Mouse (Mus musculus) forebrain, embryonic 13.5 days (tissue): ENCODE results near the gene 9530003J23Rik. TPM values are rescaled to one million over a fixed set of nuclear protein-coding genes. Genes with fewer than 3 reads are reported as not detected.
"Not testable (repeated sequence)": the region's sequence is repeated elsewhere in the genome, so short reads cannot be mapped to it uniquely, and the experiment has no call there.

Source experiments
- ATAC-seq: fragments of 200-750 bp; cut with Nextera tagmentation; 2 replicates; pipeline ENCODE4 v1.8.0; 2017
- H3K27ac ChIP-seq: fragments of 300-500 bp; sonication (generic); 2 replicates; pipeline ENCODE4 v1.5.1; 2015; ENCODE audit warnings: inconsistent platforms, mild to moderate bottlenecking, moderate library complexity
- H3K27me3 ChIP-seq: fragments of 300-500 bp; sonication (generic); 2 replicates; pipeline ENCODE4 v1.6.1; 2015; ENCODE audit warnings: mild to moderate bottlenecking, inconsistent platforms
- H3K36me3 ChIP-seq: fragments of 300-500 bp; sonication (generic); 2 replicates; pipeline ENCODE4 v1.6.1; 2015; ENCODE audit warnings: mild to moderate bottlenecking, inconsistent platforms; ENCODE audit not compliant: poor library complexity, severe bottlenecking
- H3K4me1 ChIP-seq: fragments of 300-500 bp; sonication (generic); 2 replicates; pipeline ENCODE4 v1.6.1; 2015; ENCODE audit warnings: inconsistent platforms
- H3K4me2 ChIP-seq: fragments of 300-500 bp; sonication (generic); 2 replicates; pipeline ENCODE4 v1.6.1; 2015; ENCODE audit warnings: inconsistent platforms, mild to moderate bottlenecking, moderate library complexity
- H3K4me3 ChIP-seq: fragments of 300-500 bp; sonication (generic); 2 replicates; pipeline ENCODE4 v1.5.1; 2015; ENCODE audit warnings: mild to moderate bottlenecking, inconsistent platforms
- H3K9ac ChIP-seq: fragments of 300-500 bp; sonication (generic); 2 replicates; pipeline ENCODE4 v1.6.1; 2015; ENCODE audit warnings: mild to moderate bottlenecking, inconsistent platforms
- H3K9me3 ChIP-seq: fragments of 300-500 bp; sonication (generic); replicated peaks from 2 replicates; pipeline ENCODE4 v1.6.1; 2016; ENCODE audit warnings: inconsistent platforms
- WGBS: fragments of 180-500 bp; shearing (Covaris S2); methylation state at CpG from one replicate; pipeline ENCODE4 v1.1.7; 2015; 5-methylcytosine and 5-hydroxymethylcytosine counted together
- polyA plus RNA-seq: library from polyadenylated mRNA; unstranded; fragments of >200 nt; fragmentation: Nextera tagmentation; extraction: Ambion mirVana; gene quantifications from 2 replicates; pipeline ENCODE4 v1.2.1, GENCODE M21; 2015

Gene 9530003J23Rik
- polyA plus RNA-seq = not detected in 2 replicates

DNA sequence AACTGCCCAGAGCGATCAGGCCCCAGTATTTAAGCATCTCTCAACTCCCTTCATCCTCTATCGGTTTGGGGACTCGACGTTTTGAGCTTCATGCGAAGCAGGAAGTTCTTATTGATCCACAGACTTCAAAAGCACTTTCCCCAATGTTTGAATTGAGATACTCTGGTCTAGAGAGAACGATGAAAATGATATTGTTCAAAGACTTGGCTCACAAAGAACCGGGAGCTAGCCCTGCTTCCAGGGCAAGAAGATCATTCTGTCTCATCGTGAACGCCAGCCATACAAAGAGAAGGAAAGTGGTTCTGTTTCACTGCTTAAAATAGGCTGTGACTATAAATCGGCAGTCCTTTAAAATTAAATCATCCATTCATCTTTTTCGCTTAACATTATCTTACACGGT is at the start of gene 9530003J23Rik:
TSS of gene 9530003J23Rik (minus strand) at position 101 of the 400 bp plus-strand sequence.
- Histone ChIP-seq H3K9me3 (no peaks in the 10 kb centered on the region), H3K4me1 (no peaks in the 10 kb centered on the region), H3K9ac (no peak within 1 kb of the TSS), H3K27me3 (no peaks in the 10 kb centered on the region), H3K4me2 (no peak within 1 kb of the TSS), H3K4me3 (no peak within 1 kb of the TSS), H3K36me3 (no peaks in the 10 kb centered on the region), H3K27ac (no peak within 1 kb of the TSS)
- ATAC-seq = no peak
- 90% methylated on average over 12 of the region's 12 CpGs for WGBS

DNA sequence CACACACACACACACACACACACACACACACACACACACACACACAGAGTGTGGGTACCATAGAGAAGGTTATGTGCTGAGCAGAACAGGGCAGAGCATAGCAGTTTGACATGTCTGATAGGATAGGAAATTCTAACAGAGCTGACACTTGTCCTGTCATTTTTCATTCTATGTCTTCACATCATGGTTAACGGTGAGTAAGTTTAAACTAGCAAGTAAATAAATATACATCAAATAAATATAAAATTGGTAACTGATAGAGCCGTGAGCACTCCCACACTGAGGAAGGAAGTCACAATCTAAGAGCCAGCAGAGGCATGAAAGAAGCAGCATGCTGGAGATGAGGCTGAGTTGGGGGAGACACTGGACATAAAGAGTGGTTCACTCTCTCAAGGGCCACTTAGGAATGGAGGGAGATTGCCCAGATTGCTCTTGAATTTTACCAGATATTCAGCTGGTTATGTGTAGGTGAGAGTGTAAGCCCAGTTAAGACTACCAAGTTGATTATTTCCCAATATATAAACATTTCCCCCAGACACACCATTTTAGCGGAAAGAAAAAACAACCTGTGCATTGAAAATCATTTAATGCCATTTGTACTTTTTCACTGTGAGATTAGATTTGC is 48.8 kb upstream of the 9530003J23Rik start:
- Histone ChIP-seq H3K27ac (no peak overlapping the region), H3K9me3 (no peaks in the 10 kb centered on the region), H3K4me2 (no peak overlapping the region), H3K4me1 (no peaks in the 10 kb centered on the region), H3K27me3 (no peaks in the 10 kb centered on the region), H3K4me3 (no peak overlapping the region), H3K36me3 (no peaks in the 10 kb centered on the region), H3K9ac (no peak overlapping the region)
- ATAC-seq = no peak
- WGBS = 86% methylated on average over 3 of the region's 3 CpGs

- no peaks in the 10 kb centered on the region for H3K36me3 ChIP-seq
- no peak overlapping the region for H3K9ac ChIP-seq
- no peak overlapping the region for H3K27ac ChIP-seq
- no peaks in the 10 kb centered on the region for H3K27me3 ChIP-seq
- no peaks in the 10 kb centered on the region for H3K4me1 ChIP-seq
- H3K4me2 ChIP-seq = no peak overlapping the region
- H3K4me3 ChIP-seq = no peak overlapping the region
- WGBS = 88% methylated on average over 6 of the region's 6 CpGs
- no peak for ATAC-seq
- no peaks in the 10 kb centered on the region for H3K9me3 ChIP-seq
Measured at GRCm38 (mm10) chr10:117286366-117286970, 48.0 kb upstream of the 9530003J23Rik start.

DNA sequence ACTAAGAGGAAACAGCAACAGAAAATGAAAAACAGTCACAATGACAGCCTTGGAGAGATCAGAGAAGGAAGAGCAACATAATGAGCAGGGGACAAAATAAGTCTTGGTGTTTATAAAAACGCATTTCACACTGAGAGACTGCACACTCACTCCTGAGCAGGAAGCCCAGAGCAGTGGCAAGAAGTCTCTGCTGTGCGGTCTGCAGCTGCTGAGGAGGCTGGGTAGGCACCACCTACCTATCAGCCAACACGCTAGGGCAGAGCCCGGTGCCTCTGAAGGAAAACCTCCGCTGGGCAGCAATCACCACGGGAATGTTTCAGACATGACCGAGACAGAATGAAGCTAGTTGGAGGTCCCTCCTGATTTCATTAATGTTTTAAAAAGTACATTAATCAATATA is 47.1 kb upstream of the 9530003J23Rik start:
- not testable (repeated sequence) for H3K4me3 ChIP-seq, ATAC-seq, H3K27ac ChIP-seq, H3K27me3 ChIP-seq, H3K4me1 ChIP-seq, H3K9ac ChIP-seq, H3K36me3 ChIP-seq, H3K4me2 ChIP-seq, H3K9me3 ChIP-seq
- WGBS = 92% methylated on average over 4 of the region's 7 CpGs

- WGBS = 86% methylated on average over 10 of the region's 10 CpGs
- H3K9me3 ChIP-seq = no peaks in the 10 kb centered on the region
- H3K4me3 ChIP-seq = no peak overlapping the region
- no peak for ATAC-seq
- no peaks in the 10 kb centered on the region for H3K4me1 ChIP-seq
- H3K27me3 ChIP-seq = no peaks in the 10 kb centered on the region
- H3K9ac ChIP-seq = no peak overlapping the region
- H3K36me3 ChIP-seq = no peaks in the 10 kb centered on the region
- H3K4me2 ChIP-seq = no peak overlapping the region
- H3K27ac ChIP-seq = no peak overlapping the region
Measured at GRCm38 (mm10) chr10:117284578-117285520, 46.3 kb upstream of the 9530003J23Rik start.

DNA sequence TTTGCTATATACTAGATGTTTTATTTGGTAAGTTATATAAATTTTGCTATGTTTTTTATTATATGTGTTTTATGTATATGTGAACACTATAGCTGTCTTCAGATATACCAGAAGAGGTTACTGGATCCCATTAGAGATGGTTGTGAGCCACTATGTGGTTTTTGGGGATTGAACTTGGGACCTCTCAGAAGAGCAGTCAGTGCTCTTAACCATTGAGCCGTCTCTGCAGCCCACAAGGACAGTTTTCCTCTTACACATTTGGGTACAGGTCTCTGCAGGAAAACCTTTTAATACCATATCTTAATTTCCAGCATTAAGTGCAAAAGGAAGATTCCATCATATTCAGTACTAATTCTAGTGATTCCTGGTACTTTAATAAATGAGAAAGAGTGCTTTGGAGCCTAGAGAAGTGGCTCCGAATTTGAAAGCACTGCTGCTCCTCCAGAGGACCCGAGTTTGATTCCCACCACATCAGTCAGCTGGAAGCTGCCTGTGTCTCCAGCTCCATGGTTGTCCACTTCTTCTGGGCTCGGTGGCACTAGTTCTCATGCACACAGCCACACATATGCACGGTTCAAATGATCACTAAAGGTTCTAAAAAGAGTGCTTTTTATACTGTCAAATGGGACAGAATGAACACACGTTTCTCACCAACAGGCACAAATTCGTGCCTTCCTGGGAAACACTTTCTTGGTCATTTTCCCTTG is 45.5 kb upstream of the 9530003J23Rik start:
- no peak overlapping the region for H3K4me3 ChIP-seq
- H3K4me2 ChIP-seq = no peak overlapping the region
- H3K27me3 ChIP-seq = no peaks in the 10 kb centered on the region
- no peak overlapping the region for H3K27ac ChIP-seq
- no peak overlapping the region for H3K9ac ChIP-seq
- no peaks in the 10 kb centered on the region for H3K9me3 ChIP-seq
- H3K36me3 ChIP-seq = no peaks in the 10 kb centered on the region
- no peak for ATAC-seq
- H3K4me1 ChIP-seq = no peaks in the 10 kb centered on the region
- 73% methylated on average over 7 of the region's 7 CpGs for WGBS

DNA sequence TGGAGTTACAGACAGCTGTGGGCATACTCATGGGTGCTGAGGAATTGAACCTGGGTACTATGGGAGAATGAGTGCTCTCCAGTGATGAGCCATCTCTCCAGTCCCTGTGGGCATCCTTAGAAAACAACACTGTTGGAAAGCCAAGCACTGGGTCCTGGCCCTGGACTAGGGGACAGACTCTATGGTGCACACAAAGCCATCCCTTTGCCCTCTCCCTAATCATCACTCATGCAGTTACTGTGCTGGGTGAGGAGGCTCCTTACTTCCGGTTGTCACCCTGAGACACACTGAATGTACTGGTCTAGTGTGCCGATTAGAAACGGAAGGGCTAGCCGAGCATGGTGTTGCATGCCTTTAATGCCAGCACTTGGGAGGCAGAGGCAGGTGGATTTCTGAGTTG is 44.7 kb upstream of the 9530003J23Rik start:
- not testable (repeated sequence) for H3K27me3 ChIP-seq, H3K9me3 ChIP-seq, ATAC-seq, H3K4me1 ChIP-seq, H3K4me3 ChIP-seq, H3K27ac ChIP-seq, H3K4me2 ChIP-seq, H3K9ac ChIP-seq, H3K36me3 ChIP-seq
- 92% methylated on average over 4 of the region's 4 CpGs for WGBS

- Histone ChIP-seq H3K4me2 (no peak overlapping the region), H3K36me3 (no peaks in the 10 kb centered on the region), H3K4me1 (no peaks in the 10 kb centered on the region), H3K27me3 (no peaks in the 10 kb centered on the region), H3K9me3 (no peaks in the 10 kb centered on the region), H3K4me3 (no peak overlapping the region), H3K27ac (no peak overlapping the region), H3K9ac (no peak overlapping the region)
- 91% methylated on average over 2 of the region's 2 CpGs for WGBS
- no peak for ATAC-seq
Measured at GRCm38 (mm10) chr10:117282551-117282950, 44.0 kb upstream of the 9530003J23Rik start.

DNA sequence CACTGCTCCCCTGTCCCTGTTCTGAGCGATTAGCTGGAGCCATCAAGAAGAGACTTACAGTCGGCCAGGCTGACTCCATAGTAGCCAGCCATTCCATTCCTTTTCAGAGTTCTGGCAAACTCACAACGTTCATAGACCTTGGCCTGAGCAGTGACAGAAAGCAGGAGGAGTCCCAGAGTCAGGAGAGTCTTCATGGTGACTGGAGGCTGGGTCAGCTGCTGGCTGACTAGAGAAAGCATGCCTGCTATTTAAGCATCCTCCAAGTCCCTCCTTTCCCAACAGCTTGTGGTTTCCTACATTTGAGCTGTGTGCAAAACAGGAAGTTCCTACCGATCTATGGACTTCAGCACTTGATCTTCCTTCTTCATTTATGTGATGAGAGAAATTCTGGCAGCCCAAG is 43.5 kb upstream of the 9530003J23Rik start, which contains the start of gene Lyz2:
TSS of gene Lyz2 (minus strand) at position 273 of the 400 bp plus-strand sequence.
- H3K4me1 ChIP-seq = no peaks in the 10 kb centered on the region
- no peaks in the 10 kb centered on the region for H3K27me3 ChIP-seq
- H3K36me3 ChIP-seq = no peaks in the 10 kb centered on the region
- H3K4me3 ChIP-seq = no peak within 1 kb of the TSS
- H3K9me3 ChIP-seq = no peaks in the 10 kb centered on the region
- WGBS = 62% methylated on average over 4 of the region's 4 CpGs
- H3K27ac ChIP-seq = no peak within 1 kb of the TSS
- no peak within 1 kb of the TSS for H3K4me2 ChIP-seq
- ATAC-seq = no peak
- no peak within 1 kb of the TSS for H3K9ac ChIP-seq

- no peaks in the 10 kb centered on the region for H3K4me1 ChIP-seq
- no peak overlapping the region for H3K4me2 ChIP-seq
- no peaks in the 10 kb centered on the region for H3K27me3 ChIP-seq
- ATAC-seq = no peak
- H3K9ac ChIP-seq = no peak overlapping the region
- no peaks in the 10 kb centered on the region for H3K9me3 ChIP-seq
- WGBS = 93% methylated on average over 7 of the region's 7 CpGs
- no peaks in the 10 kb centered on the region for H3K36me3 ChIP-seq
- H3K4me3 ChIP-seq = no peak overlapping the region
- H3K27ac ChIP-seq = no peak overlapping the region
Measured at GRCm38 (mm10) chr10:117281381-117281920, 42.9 kb upstream of the 9530003J23Rik start.

DNA sequence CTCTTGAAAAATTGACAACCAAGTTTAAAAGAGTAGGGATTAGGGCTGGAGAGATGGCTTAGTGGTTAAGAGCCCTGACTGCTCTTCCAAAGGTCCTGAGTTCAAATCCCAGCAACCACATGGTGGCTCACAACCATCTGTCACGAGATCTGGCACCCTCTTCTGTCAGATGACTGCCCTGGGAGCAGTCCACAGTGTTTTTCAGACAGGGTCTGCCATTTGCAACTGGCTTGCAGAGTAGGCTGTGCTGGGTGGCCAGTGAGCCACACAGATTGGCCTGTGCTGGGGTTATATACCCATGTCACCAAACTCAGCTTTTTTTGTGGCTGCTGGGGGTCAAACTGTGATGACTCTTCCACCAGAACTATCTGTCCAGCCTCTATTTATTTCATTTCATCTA is 41.5 kb upstream of the 9530003J23Rik start:
- H3K4me2 ChIP-seq = no peak overlapping the region
- WGBS = 70% methylated on average over 1 of the region's 1 CpGs
- no peaks in the 10 kb centered on the region for H3K9me3 ChIP-seq
- H3K27ac ChIP-seq = no peak overlapping the region
- no peaks in the 10 kb centered on the region for H3K4me1 ChIP-seq
- no peak overlapping the region for H3K4me3 ChIP-seq
- H3K36me3 ChIP-seq = no peaks in the 10 kb centered on the region
- ATAC-seq = no peak
- no peaks in the 10 kb centered on the region for H3K27me3 ChIP-seq
- H3K9ac ChIP-seq = no peak overlapping the region
